Mouse (Mus musculus) cerebellum, postnatal 10 days (tissue): ENCODE results near the gene Isca1.
"Not testable (repeated sequence)": the region's sequence is repeated elsewhere in the genome, so short reads cannot be mapped to it uniquely, and the experiment has no call there.

Source experiments
- DNase-seq, 2 experiments: peaks; one replicate each; pipeline ENCODE4 v3.0.0; 2021; ENCODE audit warnings: mixed read lengths in 2 of 2

Isca1 gene

GRCm38 (mm10) chr13:59746164-59746563 is 23.4 kb downstream of the Isca1 start:
- no peak for DNase-seq

- no peak for DNase-seq
Measured at GRCm38 (mm10) chr13:59745462-59745861, 24.1 kb downstream of the Isca1 start.

- no peak for DNase-seq
Measured at GRCm38 (mm10) chr13:59741697-59742096, 27.9 kb downstream of the Isca1 start.

- DNase-seq, result peak; percentile 45 to 46
Measured at GRCm38 (mm10) chr13:59741096-59741495, 28.5 kb downstream of the Isca1 start.

- no peak for DNase-seq
Measured at GRCm38 (mm10) chr13:59739397-59739796, 30.2 kb downstream of the Isca1 start.

GRCm38 (mm10) chr13:59738455-59738854 is 31.2 kb downstream of the Isca1 start:
- DNase-seq, result no peak

GRCm38 (mm10) chr13:59735190-59735589 is 34.4 kb downstream of the Isca1 start:
- no peak for DNase-seq

GRCm38 (mm10) chr13:59734347-59734746 is 35.3 kb downstream of the Isca1 start:
- not testable (repeated sequence) for DNase-seq

- DNase-seq, result no peak
Measured at GRCm38 (mm10) chr13:59733936-59734335, 35.7 kb downstream of the Isca1 start.

GRCm38 (mm10) chr13:59731652-59732051 is 38.0 kb downstream of the Isca1 start, which contains the start of gene Spata31d1d:
Gene Spata31d1d (minus strand): TSS chr13:59731752.
- DNase-seq, result no peak

GRCm38 (mm10) chr13:59728378-59729093 is 41.1 kb downstream of the Isca1 start:
- DNase-seq, result peak; percentile 90 to 94

- no peak for DNase-seq
Measured at GRCm38 (mm10) chr13:59726139-59726867, 43.3 kb downstream of the Isca1 start.

GRCm38 (mm10) chr13:59722089-59722488 is 47.5 kb downstream of the Isca1 start:
- DNase-seq, result not testable (repeated sequence)

GRCm38 (mm10) chr13:59719475-59719874 is 50.1 kb downstream of the Isca1 start:
- DNase-seq, result no peak

GRCm38 (mm10) chr13:59718857-59719440 is 50.7 kb downstream of the Isca1 start:
- not testable (repeated sequence) for DNase-seq

- no peak for DNase-seq
Measured at GRCm38 (mm10) chr13:59713710-59714109, 55.9 kb downstream of the Isca1 start.

GRCm38 (mm10) chr13:59711984-59712383 is 57.6 kb downstream of the Isca1 start, which contains the start of gene Spata31d1b:
Gene Spata31d1b (plus strand): TSS chr13:59712284.
- not testable (repeated sequence) for DNase-seq

- no peak for DNase-seq
Measured at GRCm38 (mm10) chr13:59710230-59710629, 59.4 kb downstream of the Isca1 start, which contains the start of gene Spata31d1a. Gene Spata31d1a (minus strand): TSS chr13:59710330.
